Mouse (Mus musculus): ENCODE measurements at regions not wholly inside any gene's neighbourhood (a gene's known extent, or its start where the extent isn't known, plus 50 kb on each side); places are given as distances from the start of the nearest gene placed in this dataset.

- H3K79me2 ChIP-seq (replicated peaks; ENCODE audit: control insufficient read depth, insufficient read depth, low read length) = no peaks in the 10 kb centered on the region
- no peak overlapping the region for H3K9ac ChIP-seq (ENCODE audit: low read depth, low read length)
- no peaks in the 10 kb centered on the region for H3K27me3 ChIP-seq (ENCODE audit: control insufficient read depth, insufficient read depth, low read length)
- TF ChIP-seq EP300 (IDR thresholded peaks at IDR 0.05; ENCODE audit: insufficient read depth, low read depth, low read length) = no peak
- TF ChIP-seq POLR2A (IDR thresholded peaks at IDR 0.05; ENCODE audit: insufficient read depth, low read depth, low read length) = no peak
- TF ChIP-seq CTCF (IDR thresholded peaks at IDR 0.05) = no peak
- no peaks in the 10 kb centered on the region for H3K4me1 ChIP-seq (ENCODE audit: control insufficient read depth, insufficient read depth, low read length)
- 90% methylated on average over 20 of the region's 20 CpGs for WGBS
- intact Hi-C loops (cut with DNase I) = no loop called here
- H3K36me3 ChIP-seq (ENCODE audit: control insufficient read depth, insufficient read depth, low read length) = no peaks in the 10 kb centered on the region
- H3K4me3 ChIP-seq = no peak overlapping the region
- H3K27ac ChIP-seq = no peak overlapping the region
- DNase-seq = no peak
Observed at GRCm38 (mm10) chr16:77788041-77788780, 186.3 kb upstream of the Gm11146 start.

GRCm38 (mm10) chr16:77787025-77787424, 185.1 kb upstream of the Gm11146 start:
- Histone ChIP-seq H3K4me1 (ENCODE audit: control insufficient read depth, insufficient read depth, low read length) (no peaks in the 10 kb centered on the region), H3K4me3 (no peak overlapping the region), H3K36me3 (ENCODE audit: control insufficient read depth, insufficient read depth, low read length) (no peaks in the 10 kb centered on the region), H3K27ac (no peak overlapping the region), H3K9ac (ENCODE audit: low read depth, low read length) (no peak overlapping the region), H3K27me3 (ENCODE audit: control insufficient read depth, insufficient read depth, low read length) (no peaks in the 10 kb centered on the region), H3K79me2 (replicated peaks; ENCODE audit: control insufficient read depth, insufficient read depth, low read length) (no peaks in the 10 kb centered on the region)
- intact Hi-C loops (cut with DNase I) = no loop called here
- no peak for DNase-seq
- no peak for TF ChIP-seq CTCF (IDR thresholded peaks at IDR 0.05)
- TF ChIP-seq EP300 (IDR thresholded peaks at IDR 0.05; ENCODE audit: insufficient read depth, low read depth, low read length) = no peak
- TF ChIP-seq POLR2A (IDR thresholded peaks at IDR 0.05; ENCODE audit: insufficient read depth, low read depth, low read length) = no peak
- WGBS = 80% methylated on average over 5 of the region's 5 CpGs

GRCm38 (mm10) chr16:77779019-77779418, 177.1 kb upstream of the Gm11146 start:
- Histone ChIP-seq H3K36me3 (ENCODE audit: control insufficient read depth, insufficient read depth, low read length) (no peaks in the 10 kb centered on the region), H3K4me1 (ENCODE audit: control insufficient read depth, insufficient read depth, low read length) (no peaks in the 10 kb centered on the region), H3K27me3 (ENCODE audit: control insufficient read depth, insufficient read depth, low read length) (no peaks in the 10 kb centered on the region), H3K79me2 (replicated peaks; ENCODE audit: control insufficient read depth, insufficient read depth, low read length) (no peaks in the 10 kb centered on the region), H3K9ac (ENCODE audit: low read depth, low read length) (no peak overlapping the region), H3K27ac (no peak overlapping the region), H3K4me3 (no peak overlapping the region)
- whole genome bisulfite sequencing = 79% methylated on average over 1 of the region's 1 CpGs
- no peak for DNase-seq
- intact Hi-C loops (cut with DNase I) = no loop called here
- no peak for TF ChIP-seq EP300 (IDR thresholded peaks at IDR 0.05; ENCODE audit: insufficient read depth, low read depth, low read length)
- no peak for TF ChIP-seq POLR2A (IDR thresholded peaks at IDR 0.05; ENCODE audit: insufficient read depth, low read depth, low read length)
- no peak for TF ChIP-seq CTCF (IDR thresholded peaks at IDR 0.05)

GRCm38 (mm10) chr16:77772075-77772474, 170.2 kb upstream of the Gm11146 start:
- 58% methylated on average over 3 of the region's 3 CpGs for WGBS

GRCm38 (mm10) chr16:77760926-77761347, 159.0 kb upstream of the Gm11146 start:
- Histone ChIP-seq H3K4me3 (no peak overlapping the region), H3K27me3 (ENCODE audit: control insufficient read depth, insufficient read depth, low read length) (no peaks in the 10 kb centered on the region), H3K4me1 (ENCODE audit: control insufficient read depth, insufficient read depth, low read length) (no peaks in the 10 kb centered on the region), H3K36me3 (ENCODE audit: control insufficient read depth, insufficient read depth, low read length) (no peaks in the 10 kb centered on the region), H3K9ac (ENCODE audit: low read depth, low read length) (no peak overlapping the region), H3K27ac (no peak overlapping the region), H3K79me2 (replicated peaks; ENCODE audit: control insufficient read depth, insufficient read depth, low read length) (no peaks in the 10 kb centered on the region)
- TF ChIP-seq EP300 (IDR thresholded peaks at IDR 0.05; ENCODE audit: insufficient read depth, low read depth, low read length) (no peak), CTCF (IDR thresholded peaks at IDR 0.05) (no peak), POLR2A (IDR thresholded peaks at IDR 0.05; ENCODE audit: insufficient read depth, low read depth, low read length) (no peak)
- 60% methylated on average over 4 of the region's 4 CpGs for WGBS
- DNase-seq = peak in 1 of 2 experiments; percentile 8
- intact Hi-C loops (cut with DNase I) = no loop called here

More at GRCm38 (mm10) chr16:77772075-77772474, 170.2 kb upstream of the Gm11146 start:
- H3K36me3 ChIP-seq (ENCODE audit: control insufficient read depth, insufficient read depth, low read length) = no peaks in the 10 kb centered on the region
- H3K27me3 ChIP-seq (ENCODE audit: control insufficient read depth, insufficient read depth, low read length) = no peaks in the 10 kb centered on the region
- TF ChIP-seq CTCF (IDR thresholded peaks at IDR 0.05) (no peak), POLR2A (IDR thresholded peaks at IDR 0.05; ENCODE audit: insufficient read depth, low read depth, low read length) (no peak)
- DNase-seq = no peak
- no peak overlapping the region for H3K27ac ChIP-seq
- H3K4me3 ChIP-seq = no peak overlapping the region
- no peaks in the 10 kb centered on the region for H3K79me2 ChIP-seq (replicated peaks; ENCODE audit: control insufficient read depth, insufficient read depth, low read length)
- no peaks in the 10 kb centered on the region for H3K4me1 ChIP-seq (ENCODE audit: control insufficient read depth, insufficient read depth, low read length)
- H3K9ac ChIP-seq (ENCODE audit: low read depth, low read length) = no peak overlapping the region
- intact Hi-C loops (cut with DNase I) = no loop called here

- Histone ChIP-seq H3K4me1 (ENCODE audit: control insufficient read depth, insufficient read depth, low read length) (no peaks in the 10 kb centered on the region), H3K9ac (ENCODE audit: low read depth, low read length) (no peak overlapping the region), H3K27ac (no peak overlapping the region), H3K79me2 (replicated peaks; ENCODE audit: control insufficient read depth, insufficient read depth, low read length) (no peaks in the 10 kb centered on the region), H3K4me3 (no peak overlapping the region), H3K36me3 (ENCODE audit: control insufficient read depth, insufficient read depth, low read length) (no peaks in the 10 kb centered on the region), H3K27me3 (ENCODE audit: control insufficient read depth, insufficient read depth, low read length) (no peaks in the 10 kb centered on the region)
- TF ChIP-seq POLR2A (IDR thresholded peaks at IDR 0.05; ENCODE audit: insufficient read depth, low read depth, low read length) = no peak
- no peak for TF ChIP-seq CTCF (IDR thresholded peaks at IDR 0.05)
- TF ChIP-seq EP300 (IDR thresholded peaks at IDR 0.05; ENCODE audit: insufficient read depth, low read depth, low read length) = no peak
- intact Hi-C loops (cut with DNase I) = no loop called here
- 73% methylated on average over 4 of the region's 4 CpGs for WGBS
- DNase-seq = no peak
Observed at GRCm38 (mm10) chr16:77760479-77760878, 158.6 kb upstream of the Gm11146 start.

Measured in heart, adult 2 months (tissue).